Mouse (Mus musculus): Measurements from ENCODE around the gene Etnk1. TPM values are rescaled to one million over a fixed set of nuclear protein-coding genes. Genes with fewer than 3 reads are reported as not detected.

Gene Etnk1
- total RNA-seq, 2 experiments from 2014 or later = 44.7 to 59.1 TPM

DNA sequence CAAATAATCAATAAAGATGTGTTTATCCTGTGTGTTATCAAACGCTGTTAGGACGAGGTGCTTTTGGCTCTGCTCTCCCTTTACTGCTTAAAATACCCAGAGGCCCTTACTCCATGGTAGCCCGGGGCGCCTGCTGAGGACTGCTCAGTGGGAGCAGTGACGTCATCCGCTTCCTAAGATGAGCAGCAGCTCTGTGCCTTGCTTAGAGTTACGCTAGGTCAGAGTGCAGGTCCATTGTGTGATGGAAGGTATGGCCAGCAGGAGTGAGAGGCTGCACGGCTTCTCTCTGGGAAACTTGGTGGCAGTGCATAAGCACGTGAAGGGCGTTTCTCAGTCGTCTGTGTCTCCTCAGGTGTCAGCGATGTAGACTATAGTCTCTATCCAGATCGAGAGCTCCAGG, 30.0 kb downstream of the Etnk1 start:
- ATAC-seq (replicated peaks; ENCODE audit: low FRiP score, poor library complexity, severe bottlenecking) = no peak

DNA sequence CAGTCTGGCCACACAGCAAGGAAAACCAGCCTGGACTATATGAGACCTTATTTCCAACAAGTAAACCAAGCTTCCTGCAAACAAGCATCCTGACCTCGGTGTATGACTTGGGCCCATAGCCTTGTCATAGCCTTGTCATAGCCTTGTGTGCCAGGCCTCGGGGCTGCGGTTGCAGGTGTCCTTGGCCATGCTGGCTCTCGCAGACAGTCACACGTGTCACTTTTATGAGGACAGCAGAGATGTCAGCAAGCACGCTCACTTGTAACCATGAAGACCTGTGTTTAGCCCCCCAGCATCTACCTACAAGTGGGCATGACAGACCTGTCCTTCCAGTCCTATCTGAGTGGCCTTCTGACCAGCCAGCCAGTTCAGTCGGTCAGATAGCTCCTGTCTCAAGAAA, 31.4 kb downstream of the Etnk1 start:
- ATAC-seq (replicated peaks; ENCODE audit: low FRiP score, poor library complexity, severe bottlenecking) = 0 out of 2 replicates have a peak, but pooled peaks have one; percentile 14

DNA sequence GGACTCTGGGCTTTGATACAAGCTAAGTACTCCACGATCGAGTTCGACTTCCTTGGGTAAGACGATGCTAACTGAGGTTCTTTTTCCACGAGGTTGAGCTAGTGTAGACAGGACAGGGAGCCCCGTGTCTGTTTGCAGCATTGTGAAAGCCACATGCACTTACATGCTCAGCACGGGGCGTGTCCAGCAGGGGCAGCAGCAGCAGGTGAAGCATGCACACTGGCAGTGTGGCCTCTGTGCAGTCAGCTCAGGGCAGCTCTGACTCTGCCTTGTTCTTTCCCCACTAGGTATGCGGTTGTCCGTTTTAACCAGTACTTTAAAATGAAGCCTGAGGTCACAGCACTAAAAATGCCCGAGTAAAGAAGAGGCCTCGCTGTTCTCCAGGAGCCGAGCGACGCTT, 36.1 kb downstream of the Etnk1 start:
- no peak for ATAC-seq (replicated peaks; ENCODE audit: low FRiP score, poor library complexity, severe bottlenecking)

DNA sequence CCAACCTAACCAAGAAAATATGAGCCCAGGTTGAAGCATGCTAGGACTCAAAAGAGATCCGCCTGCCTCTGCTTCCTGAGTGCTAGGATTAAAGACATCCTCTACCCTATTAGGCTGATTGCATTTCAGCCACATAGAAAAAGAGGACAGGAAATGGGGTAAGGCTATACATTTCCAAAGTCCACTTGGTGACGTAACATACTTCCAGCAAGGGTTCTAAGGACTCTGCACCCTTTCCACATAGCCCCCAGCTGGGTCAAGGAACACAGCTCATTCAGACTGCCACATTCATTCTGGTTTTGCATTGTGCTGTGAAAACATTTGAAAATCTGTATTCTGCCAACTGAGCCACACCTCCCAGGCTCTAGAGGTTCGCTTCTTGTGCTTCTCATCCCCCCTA, 41.9 kb downstream of the Etnk1 start:
- ATAC-seq (replicated peaks; ENCODE audit: low FRiP score, poor library complexity, severe bottlenecking) = no peak

DNA sequence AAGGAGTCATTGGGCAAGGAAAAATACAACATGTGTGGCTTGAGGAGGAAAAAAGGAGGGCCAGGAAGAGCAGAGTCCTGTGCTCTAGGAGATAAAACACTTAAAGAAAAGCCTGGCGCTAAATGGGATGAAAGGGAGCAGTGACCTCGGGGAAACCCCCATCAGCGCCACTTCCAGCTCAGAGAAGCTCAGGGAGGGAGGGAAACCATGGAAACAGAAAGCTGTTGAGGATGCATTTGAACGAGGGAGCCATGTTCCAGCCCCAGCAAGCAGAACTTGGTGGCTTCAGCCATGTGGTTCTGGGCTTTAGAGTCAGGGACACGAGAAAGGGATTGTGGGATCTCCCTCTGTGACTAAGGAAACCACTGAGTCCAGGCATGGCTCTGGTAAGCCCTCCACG, 45.7 kb downstream of the Etnk1 start:
- ATAC-seq (replicated peaks; ENCODE audit: low FRiP score, poor library complexity, severe bottlenecking) = no peak

DNA sequence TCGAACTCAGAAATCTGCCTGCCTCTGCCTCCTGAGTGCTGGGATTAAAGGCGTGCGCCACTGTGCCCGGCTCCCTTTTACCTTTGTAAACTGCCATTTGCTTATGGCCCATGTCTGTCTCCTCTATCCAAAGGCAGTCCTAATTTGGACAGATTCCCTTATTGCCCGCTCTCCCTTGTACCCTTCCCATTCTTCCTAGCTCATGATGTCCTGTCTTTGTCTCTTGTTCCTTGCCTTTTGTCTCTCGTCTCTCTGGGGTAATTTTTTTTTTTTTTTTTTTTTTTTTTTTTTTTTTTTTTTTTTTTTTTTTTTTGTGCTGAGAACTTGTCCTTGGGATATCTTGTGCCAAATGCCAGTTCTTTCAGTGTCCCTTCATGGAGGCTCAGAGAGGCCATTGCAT, 46.4 kb downstream of the Etnk1 start:
- no peak for ATAC-seq (replicated peaks; ENCODE audit: low FRiP score, poor library complexity, severe bottlenecking)

DNA sequence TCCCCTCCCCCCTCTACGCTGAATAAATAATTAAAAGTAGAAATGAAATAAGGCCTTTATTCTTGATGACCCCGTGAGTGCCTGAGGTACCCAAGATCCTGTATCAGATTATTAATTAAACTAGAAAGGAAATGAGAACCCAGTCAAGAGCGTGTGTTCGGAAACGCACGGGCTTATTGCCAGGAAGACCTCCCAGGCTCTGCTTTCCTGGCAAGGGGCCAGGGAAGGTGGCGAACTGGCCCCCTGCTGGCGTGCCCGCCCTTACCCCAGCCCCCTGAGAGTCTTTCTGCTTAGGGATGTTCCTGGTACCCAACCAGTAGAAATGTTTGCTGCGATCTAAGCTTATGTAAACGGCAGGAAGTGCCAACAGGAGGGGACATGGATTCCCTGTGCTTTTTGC, 49.2 kb downstream of the Etnk1 start:
- no peak for ATAC-seq (replicated peaks; ENCODE audit: low FRiP score, poor library complexity, severe bottlenecking)

DNA sequence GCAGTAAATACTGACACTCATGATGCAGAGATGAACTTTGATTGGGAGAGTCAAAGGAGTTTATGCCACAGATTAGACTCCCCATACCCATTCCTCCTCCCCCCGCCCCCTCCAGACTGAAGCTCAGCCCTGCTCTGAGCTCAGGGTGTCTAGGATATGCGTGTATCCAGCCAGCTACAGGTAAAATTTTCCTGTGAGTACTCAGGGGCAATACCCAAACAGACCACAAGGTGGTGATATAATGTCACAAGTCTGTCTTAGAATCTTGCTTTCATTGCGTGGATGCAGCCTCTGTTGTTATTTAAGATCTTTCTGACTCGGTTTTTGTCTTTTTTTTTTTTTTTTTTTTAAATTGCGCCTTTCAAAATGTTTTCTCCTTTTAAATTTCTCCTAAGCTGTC, 52.3 kb downstream of the Etnk1 start:
- no peak for ATAC-seq (replicated peaks; ENCODE audit: low FRiP score, poor library complexity, severe bottlenecking)

DNA sequence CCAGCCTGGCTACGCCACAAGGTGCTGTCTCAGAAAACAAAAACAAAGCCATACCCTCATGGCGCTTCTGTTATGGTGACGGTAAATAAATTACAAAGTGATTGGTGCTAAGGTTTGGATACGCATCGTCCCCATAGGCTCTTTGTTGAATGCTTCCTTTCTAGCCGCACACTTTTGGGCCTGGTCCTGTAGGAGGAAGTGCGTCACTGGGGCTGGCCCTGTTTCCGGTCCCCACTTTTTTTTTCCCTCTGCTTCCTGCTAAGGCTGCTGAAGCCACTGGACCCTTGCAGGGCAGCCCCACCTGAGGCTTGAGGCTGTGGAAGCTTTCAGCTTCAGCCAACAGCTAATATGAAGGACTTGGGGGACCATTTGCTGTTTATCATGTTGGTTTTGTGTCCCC, 54.2 kb downstream of the Etnk1 start:
- no peak for ATAC-seq (replicated peaks; ENCODE audit: low FRiP score, poor library complexity, severe bottlenecking)

DNA sequence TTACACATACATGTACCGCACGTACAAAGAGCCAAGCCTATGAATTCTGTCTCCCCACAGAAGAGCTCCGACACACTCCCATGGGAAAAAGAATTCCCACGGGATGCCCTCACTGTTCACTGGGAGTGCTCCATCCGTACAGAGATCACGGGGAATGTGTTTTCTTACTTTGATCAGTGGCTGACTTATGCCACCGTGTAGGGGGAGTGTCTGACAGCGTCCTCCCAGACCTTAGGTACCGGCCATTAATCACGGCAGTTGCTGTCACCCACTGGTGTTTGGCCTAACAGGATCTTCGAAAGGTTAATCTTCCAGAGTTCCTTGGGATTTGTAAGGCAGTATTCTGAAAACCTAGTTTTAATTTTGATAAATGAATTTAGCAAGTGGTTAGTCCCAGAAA, 57.0 kb downstream of the Etnk1 start:
- ATAC-seq (replicated peaks; ENCODE audit: low FRiP score, poor library complexity, severe bottlenecking) = no peak

DNA sequence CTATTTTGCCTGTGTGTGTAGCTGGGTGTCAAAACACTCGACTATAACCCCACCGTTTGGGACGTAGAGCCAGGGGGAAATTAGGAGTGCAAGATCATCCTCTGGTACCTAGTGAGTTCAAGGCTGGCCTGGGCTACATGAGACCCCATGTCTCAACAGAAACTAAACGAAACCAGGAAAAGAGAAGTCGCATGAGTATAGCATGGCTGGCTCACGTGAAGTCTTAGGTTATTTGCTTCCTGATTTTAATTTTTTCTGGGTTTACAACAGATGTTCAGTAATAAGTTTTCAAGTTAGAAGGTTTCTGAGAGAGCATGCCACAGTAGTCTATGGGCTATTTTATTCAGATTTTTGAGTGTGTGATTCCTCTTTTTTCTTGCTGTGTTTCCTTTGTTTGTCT, 57.9 kb downstream of the Etnk1 start:
- no peak for ATAC-seq (replicated peaks; ENCODE audit: low FRiP score, poor library complexity, severe bottlenecking)

DNA sequence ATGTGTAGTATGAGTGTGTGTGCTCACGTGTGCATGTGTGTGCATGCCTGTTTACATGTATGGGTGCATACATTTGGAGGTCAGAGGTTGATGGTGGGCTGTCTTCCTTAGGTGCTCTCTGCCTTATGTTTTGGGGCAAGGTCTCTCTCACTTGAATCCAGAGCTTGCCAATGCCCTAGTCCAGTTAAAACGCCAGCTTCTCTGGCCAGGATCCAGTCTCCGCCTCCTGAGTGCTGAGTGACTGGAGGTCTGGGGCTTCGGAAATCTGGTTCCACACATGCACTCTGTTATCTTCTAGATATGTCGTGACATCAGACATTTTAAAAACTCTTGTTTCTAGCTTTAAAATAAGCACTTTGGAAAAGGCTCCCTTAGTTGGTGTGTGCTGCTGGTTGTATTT, 61.7 kb downstream of the Etnk1 start:
- no peak for ATAC-seq (replicated peaks; ENCODE audit: low FRiP score, poor library complexity, severe bottlenecking)

DNA sequence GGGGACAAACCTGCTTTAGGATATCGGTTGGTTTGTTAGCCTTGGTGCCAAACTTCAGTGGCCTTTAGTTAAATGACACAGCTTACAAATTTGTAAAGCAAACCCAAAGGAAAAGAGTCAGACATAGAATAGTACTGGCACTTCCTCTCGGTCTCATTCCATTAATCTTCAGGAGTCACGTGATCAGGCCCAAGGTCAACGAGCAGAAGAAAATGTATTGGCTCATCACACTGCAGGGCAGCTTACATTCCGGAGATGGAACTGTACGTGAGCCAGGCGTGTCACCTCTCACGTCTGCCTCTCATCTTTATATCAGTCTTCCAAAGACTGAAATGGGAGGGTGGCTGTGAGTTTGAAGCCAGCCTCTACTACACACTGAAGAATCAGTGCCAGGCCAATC, 62.9 kb downstream of the Etnk1 start:
- no peak for ATAC-seq (replicated peaks; ENCODE audit: low FRiP score, poor library complexity, severe bottlenecking)

DNA sequence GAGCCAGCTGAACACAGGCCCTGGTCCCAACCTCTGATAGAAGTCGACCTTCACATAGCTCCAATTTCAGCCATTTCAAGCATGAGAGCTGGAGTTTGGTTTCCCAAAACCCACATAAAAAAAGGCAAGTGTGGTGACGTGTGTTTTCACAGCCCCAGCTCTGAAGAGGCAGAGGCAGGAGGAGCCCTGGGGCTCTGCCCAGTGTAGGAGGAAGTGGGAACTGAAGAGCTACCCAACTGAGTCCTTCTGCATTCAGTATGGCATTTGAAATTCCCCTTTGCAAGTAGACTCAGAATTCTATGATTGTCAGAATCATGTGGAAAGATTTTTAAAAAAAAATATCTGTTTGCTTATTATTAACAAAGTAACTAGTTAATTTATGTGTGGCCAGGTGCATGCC, 63.9 kb downstream of the Etnk1 start:
- no peak for ATAC-seq (replicated peaks; ENCODE audit: low FRiP score, poor library complexity, severe bottlenecking)

DNA sequence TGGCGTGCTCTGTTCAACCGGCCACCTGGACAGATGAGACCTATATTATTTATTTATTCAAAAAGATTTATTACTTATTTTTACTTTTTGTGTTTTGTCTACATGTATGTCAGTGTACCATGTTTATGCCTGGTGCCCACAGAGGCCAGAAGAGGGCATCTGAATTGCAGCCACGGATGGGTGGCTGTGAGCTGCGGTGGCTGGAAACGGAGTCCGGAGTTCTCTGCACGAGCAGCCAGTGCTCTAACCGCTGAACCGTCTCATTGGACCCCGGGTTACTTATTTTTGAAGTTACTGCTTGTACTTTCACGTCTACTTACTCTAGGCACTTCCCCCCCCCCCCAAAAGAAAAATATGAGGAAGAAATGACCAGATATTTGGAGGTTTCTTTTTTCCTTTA, 65.7 kb downstream of the Etnk1 start:
- no peak for ATAC-seq (replicated peaks; ENCODE audit: low FRiP score, poor library complexity, severe bottlenecking)

DNA sequence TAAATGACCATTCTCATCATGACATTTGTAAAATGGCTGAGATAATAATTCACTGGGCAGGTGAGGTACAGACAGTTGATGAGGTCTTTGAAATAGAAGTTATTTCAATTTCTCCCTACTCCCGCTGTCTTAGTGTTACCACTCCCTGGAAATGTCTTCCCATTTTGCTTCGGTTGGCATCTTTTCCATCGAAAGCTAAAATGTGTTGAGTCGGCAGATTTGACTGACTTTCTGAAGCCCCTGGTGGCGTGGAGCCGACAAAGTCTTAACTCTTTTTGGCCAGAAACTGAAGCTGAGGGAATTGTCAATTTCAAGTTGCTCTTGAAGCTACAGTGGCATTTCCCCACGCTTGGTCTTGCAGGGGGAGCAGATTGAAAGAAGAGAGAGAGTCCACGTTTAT, 67.8 kb downstream of the Etnk1 start:
- no peak for ATAC-seq (replicated peaks; ENCODE audit: low FRiP score, poor library complexity, severe bottlenecking)

DNA sequence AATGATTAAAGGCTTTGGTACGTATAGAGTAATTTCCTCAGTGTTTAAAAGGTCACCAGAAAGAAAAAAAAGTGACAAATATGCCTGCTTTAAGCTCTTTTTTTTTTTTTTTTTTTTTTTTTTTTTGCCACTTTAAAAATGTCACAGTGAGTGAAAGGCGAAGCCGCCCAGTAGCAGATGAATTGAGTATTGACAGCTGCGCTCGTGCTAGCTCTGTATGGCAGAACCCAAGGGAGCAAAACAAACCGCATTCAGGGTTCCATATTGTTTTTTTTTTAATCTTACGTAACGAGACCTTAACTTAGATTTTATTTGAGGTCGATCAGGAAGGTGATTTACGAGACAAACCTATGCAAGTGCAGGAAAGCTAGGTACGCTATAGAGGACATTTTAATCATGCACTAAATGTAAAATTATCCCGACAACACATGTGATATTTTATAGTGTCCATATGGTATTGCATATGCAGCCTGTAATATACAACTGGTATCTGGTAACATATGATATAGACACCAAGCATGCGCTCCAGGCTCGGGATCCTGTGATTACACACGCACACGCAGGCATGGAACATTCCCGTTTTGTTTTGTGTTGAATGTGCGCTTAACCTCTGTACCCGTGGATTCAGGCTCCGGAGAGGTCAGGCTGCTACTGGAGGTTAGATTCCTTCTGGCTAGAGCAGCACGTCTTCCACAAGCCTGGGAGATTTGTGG, 72.5 kb downstream of the Etnk1 start:
- no peak for ATAC-seq (replicated peaks; ENCODE audit: low FRiP score, poor library complexity, severe bottlenecking)

DNA sequence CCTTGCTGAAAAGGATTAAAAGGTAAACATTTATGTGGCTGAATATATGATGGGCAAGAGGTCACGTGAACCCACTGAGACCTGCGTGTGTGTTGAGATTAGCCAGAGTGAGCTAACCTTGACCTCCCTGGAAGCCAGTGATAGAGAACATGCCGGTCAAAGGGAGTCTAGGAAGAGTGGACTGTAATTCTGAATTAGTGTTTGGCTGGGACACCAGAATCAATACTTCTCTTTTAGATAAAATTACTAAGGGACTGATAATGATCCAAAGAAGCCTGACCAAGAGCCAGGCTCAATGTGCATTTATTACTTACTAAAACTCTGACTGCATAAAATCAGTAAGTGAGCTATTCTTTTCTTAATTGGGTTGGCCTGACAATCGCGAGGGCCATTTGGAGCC, 76.2 kb downstream of the Etnk1 start:
- no peak for ATAC-seq (replicated peaks; ENCODE audit: low FRiP score, poor library complexity, severe bottlenecking)

DNA sequence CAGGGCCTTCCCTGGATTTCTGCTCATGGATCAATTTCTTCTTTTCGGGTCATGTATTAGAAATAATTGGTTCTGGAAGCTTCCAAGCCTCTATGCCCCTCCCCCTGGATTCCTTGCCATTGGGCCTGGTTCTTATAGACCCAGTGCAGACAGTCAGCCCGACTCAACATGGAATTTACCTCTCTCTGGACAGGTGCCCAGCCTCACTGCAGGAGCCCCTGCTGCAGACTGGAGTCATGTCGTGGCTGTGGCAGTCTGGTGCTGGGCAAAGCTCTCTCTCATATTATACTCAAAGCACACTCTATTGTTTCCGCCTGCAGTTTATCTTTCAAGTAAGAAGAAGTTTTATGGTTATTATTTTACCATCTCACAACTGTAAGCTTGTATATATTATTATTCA, 90.9 kb downstream of the Etnk1 start:
- ATAC-seq (replicated peaks; ENCODE audit: low FRiP score, poor library complexity, severe bottlenecking) = no peak

DNA sequence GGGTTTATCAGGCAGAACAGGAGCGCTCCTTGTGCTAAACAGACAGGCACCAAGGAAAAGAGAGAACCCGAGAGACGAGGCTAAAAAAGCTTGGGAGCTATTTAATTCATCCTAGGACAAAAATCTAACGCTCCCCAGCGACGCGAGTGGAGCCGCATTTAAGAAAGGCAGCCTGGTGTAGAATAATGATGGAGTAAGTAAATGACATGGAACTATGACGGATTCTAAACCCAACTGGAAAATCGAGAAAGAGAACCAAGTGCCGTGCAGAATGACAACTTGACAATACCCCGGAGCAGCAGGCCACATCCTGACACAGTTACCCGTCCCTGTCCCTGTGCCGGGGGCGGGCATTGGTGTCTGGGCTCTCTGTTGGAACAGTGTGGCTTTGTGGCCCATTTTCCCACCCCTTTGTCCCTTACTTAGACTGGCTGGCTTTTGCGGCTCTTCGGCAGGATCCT, 92.2 kb downstream of the Etnk1 start:
- no peak for ATAC-seq (replicated peaks; ENCODE audit: low FRiP score, poor library complexity, severe bottlenecking)

DNA sequence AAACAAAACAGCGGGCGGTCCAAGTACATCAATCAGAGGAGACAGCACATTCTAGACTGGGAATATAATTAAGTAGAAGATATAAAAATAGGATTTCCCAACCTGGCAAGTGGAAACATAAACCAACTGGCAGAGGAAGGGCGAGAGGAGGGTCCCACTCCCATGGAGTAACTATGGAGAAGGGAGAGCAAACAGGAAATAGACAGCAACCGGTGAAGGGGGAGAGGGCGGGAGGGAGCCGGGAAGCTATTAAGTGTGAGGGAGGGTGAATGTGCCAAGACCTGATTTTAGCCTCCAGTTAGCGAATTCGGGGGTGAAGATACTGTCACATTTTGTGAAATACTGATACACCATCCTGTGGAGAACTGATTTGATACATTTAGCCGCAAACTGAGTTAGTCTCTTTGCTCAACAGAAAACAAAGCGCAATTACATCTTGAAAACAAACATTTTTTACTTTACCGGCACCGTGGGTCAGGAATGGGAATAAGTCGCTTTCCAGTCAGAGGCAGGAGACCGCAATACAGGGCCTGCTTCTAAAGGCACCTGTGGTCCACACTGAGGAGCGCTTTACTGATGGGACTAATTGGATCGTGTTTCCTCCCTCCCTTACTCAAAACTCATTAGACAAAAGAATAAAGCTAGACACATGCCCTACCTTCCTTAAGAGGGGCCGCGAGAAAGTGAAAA, 93.0 kb downstream of the Etnk1 start:
- ATAC-seq (replicated peaks; ENCODE audit: low FRiP score, poor library complexity, severe bottlenecking) = no peak
